Mouse (Mus musculus) midbrain, embryonic 12.5 days (tissue): ENCODE data around the gene Pdia5. TPM values are rescaled to one million over a fixed set of nuclear protein-coding genes. Genes with fewer than 3 reads are reported as not detected.

Experiments
- ATAC-seq: fragments of 200-750 bp; cut with Nextera tagmentation; 2 replicates; pipeline ENCODE4 v1.8.0; 2017; ENCODE audit warnings: low read depth, moderate TSS enrichment, moderate library complexity; ENCODE audit not compliant: low FRiP score
- H3K27ac ChIP-seq: fragments of 300-500 bp; sonication (generic); replicated peaks from 2 replicates; pipeline ENCODE4 v1.5.1; 2016; ENCODE audit warnings: mild to moderate bottlenecking
- H3K27me3 ChIP-seq: fragments of 300-500 bp; sonication (generic); 2 replicates; pipeline ENCODE4 v1.6.1; 2016; ENCODE audit warnings: mild to moderate bottlenecking
- H3K36me3 ChIP-seq: fragments of 300-500 bp; sonication (generic); 2 replicates; pipeline ENCODE4 v1.6.1; 2016
- H3K4me1 ChIP-seq: fragments of 300-500 bp; sonication (generic); 2 replicates; pipeline ENCODE4 v1.6.1; 2016
- H3K4me2 ChIP-seq: fragments of 300-500 bp; sonication (generic); replicated peaks from 2 replicates; pipeline ENCODE4 v1.6.1; 2016; ENCODE audit warnings: mild to moderate bottlenecking, moderate library complexity
- H3K4me3 ChIP-seq: fragments of 300-500 bp; sonication (generic); 2 replicates; pipeline ENCODE4 v1.5.1; 2016; ENCODE audit warnings: mild to moderate bottlenecking
- H3K9ac ChIP-seq: fragments of 300-500 bp; sonication (generic); replicated peaks from 2 replicates; pipeline ENCODE4 v1.6.1; 2016; ENCODE audit warnings: mild to moderate bottlenecking, moderate library complexity
- H3K9me3 ChIP-seq: fragments of 300-500 bp; sonication (generic); 2 replicates; pipeline ENCODE4 v1.6.1; 2016; ENCODE audit warnings: mild to moderate bottlenecking
- WGBS: fragments of 180-500 bp; shearing (Covaris S2); methylation state at CpG from one replicate; pipeline ENCODE4 v1.1.7; 2016; 5-methylcytosine and 5-hydroxymethylcytosine counted together
- polyA plus RNA-seq: library from polyadenylated mRNA; unstranded; fragments of >200 nt; fragmentation: Nextera tagmentation; extraction: Ambion mirVana; gene quantifications from 2 replicates; pipeline ENCODE4 v1.2.1, GENCODE M21; 2016

The Pdia5 gene
- polyA plus RNA-seq, 1 experiment from 2014 or later = 20.9 TPM

DNA sequence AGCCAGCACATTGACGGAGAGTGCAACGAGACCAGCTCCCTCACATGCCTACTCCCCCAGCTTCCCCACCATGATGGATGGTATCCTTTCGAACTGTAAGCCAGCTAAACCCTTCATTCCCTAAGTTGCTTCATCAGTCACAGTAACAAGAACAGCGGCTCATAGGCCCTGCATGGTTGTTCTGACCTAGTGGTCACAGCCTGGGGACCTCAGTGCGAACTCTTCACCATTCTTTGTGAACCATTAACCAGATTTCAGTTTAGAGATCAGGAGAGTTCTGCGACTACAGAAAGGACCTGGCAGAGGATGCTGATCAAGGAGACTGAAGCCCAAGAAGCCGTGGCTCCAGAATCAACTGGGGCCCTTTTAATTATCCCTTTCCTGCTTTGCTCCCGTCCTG is 13.6 kb upstream of the Pdia5 start:
- ATAC-seq = no peak
- Histone ChIP-seq H3K27ac (no peak overlapping the region), H3K9ac (no peak overlapping the region), H3K4me1 (no peaks in the 10 kb centered on the region), H3K27me3 (no peaks in the 10 kb centered on the region), H3K9me3 (no peaks in the 10 kb centered on the region), H3K36me3 (no peaks in the 10 kb centered on the region), H3K4me2 (no peak overlapping the region), H3K4me3 (no peak overlapping the region)
- 91% methylated on average over 8 of the region's 8 CpGs for whole genome bisulfite sequencing

DNA sequence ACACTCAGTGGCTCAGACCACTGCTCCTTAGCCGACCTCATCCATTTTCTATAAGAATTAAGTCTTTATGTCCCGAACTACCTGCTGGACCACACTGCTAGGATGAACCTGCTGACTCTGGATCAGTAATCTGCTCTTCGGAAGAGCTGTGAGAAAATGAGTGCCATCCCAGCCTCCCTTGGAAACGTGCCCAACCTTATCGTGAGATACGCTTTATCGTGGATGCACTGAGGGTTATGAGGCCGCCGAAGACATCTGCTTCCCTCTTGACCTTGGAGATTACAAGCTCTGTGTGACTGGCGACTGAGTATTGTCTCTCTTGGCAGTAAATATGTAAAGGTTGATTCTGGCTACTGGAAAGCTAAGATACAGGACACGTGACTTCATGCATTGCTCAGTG is 11.8 kb upstream of the Pdia5 start:
- Histone ChIP-seq H3K4me2 (no peak overlapping the region), H3K9ac (no peak overlapping the region), H3K36me3 (no peaks in the 10 kb centered on the region), H3K27ac (no peak overlapping the region), H3K4me3 (no peak overlapping the region), H3K9me3 (no peaks in the 10 kb centered on the region), H3K27me3 (no peaks in the 10 kb centered on the region), H3K4me1 (no peaks in the 10 kb centered on the region)
- WGBS = 91% methylated on average over 11 of the region's 11 CpGs
- ATAC-seq = no peak

- Histone ChIP-seq H3K4me2 (no peak overlapping the region), H3K4me1 (no peaks in the 10 kb centered on the region), H3K27ac (no peak overlapping the region), H3K27me3 (no peaks in the 10 kb centered on the region), H3K9me3 (no peaks in the 10 kb centered on the region), H3K36me3 (no peaks in the 10 kb centered on the region), H3K9ac (no peak overlapping the region), H3K4me3 (no peak overlapping the region)
- no peak for ATAC-seq
- 76% methylated on average over 4 of the region's 4 CpGs for WGBS
Observed at GRCm38 (mm10) chr16:35501106-35501760, 10.6 kb upstream of the Pdia5 start.

DNA sequence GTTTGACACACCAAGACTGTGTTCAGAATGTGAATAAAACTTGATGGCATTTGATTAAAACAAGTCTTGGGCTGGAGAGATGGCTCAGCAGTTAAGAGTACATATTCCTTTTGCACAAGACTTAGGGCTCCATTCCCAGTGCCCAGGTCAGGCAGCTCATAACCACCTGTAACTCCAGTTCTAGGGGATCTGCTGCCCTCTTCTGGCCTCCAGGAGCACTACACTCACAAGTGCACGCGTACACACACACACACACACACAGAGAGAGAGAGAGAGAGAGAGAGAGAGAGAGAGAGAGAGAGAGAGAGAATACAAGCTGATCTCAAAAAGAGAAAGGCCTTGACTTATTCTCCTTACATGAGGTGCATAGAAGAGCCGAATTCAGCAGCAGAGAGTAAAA is 9.7 kb upstream of the Pdia5 start:
- H3K27me3 ChIP-seq = no peaks in the 10 kb centered on the region
- H3K4me3 ChIP-seq = no peak overlapping the region
- H3K27ac ChIP-seq = no peak overlapping the region
- H3K4me2 ChIP-seq = no peak overlapping the region
- H3K36me3 ChIP-seq = no peaks in the 10 kb centered on the region
- no peak overlapping the region for H3K9ac ChIP-seq
- no peaks in the 10 kb centered on the region for H3K9me3 ChIP-seq
- no peak for ATAC-seq
- 91% methylated on average over 3 of the region's 3 CpGs for WGBS
- no peaks in the 10 kb centered on the region for H3K4me1 ChIP-seq

- peak overlapping the region; percentile 61 for H3K9ac ChIP-seq
- WGBS = 15% methylated on average over 10 of the region's 10 CpGs
- peaks cover 14% of the 10 kb centered on the region for H3K27me3 ChIP-seq
Observed at GRCm38 (mm10) chr16:35489793-35490192, 880 bp downstream of the Pdia5 start.

DNA sequence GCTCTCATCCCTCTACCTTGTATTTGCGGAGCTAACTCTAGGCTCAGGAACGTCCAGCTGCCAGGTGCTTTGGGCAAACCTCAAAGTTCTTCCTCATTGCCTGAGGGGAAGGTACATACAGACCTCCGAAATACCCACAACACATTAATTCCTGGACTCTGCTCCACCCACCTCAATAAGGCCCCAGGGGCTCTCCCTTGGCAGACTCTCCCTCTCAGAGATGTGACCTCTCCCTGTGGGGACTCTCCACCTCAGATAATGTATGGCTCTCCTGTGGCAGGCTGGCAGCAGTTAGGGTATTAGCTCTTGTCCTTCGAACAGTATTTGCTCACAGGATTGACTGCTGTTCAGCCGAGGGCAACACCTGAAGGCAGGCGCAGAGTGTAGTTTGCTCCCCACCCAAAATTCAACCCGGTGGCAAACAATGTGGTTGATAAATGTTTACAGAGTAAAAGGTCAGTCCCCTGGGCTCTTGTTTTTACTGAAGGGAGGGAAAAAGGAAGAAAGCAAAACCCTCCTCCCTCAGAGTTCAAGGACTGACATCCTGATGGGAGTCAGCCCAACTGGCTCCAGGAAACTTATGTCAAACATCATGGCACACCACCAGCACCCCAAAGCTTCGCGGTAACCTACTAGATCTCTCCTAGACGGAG is 1.5 kb downstream of the Pdia5 start:
- Histone ChIP-seq H3K9me3 (no peaks in the 10 kb centered on the region), H3K27ac (no peak overlapping the region), H3K4me3 (peak overlapping the region; percentile 77; the same call in 1 of the 2 replicates), H3K36me3 (no peaks in the 10 kb centered on the region), H3K4me2 (peak overlapping the region; percentile 93; the same call in 1 of the 2 replicates), H3K4me1 (peaks cover 35% of the 10 kb centered on the region), H3K9ac (no peak overlapping the region), H3K27me3 (peaks cover 14% of the 10 kb centered on the region)
- no peak for ATAC-seq
- WGBS = 57% methylated on average over 10 of the region's 10 CpGs

More at GRCm38 (mm10) chr16:35489793-35490192, 880 bp downstream of the Pdia5 start:
- Histone ChIP-seq H3K4me2 (peak overlapping the region; percentile 93), H3K27ac (no peak overlapping the region), H3K36me3 (no peaks in the 10 kb centered on the region), H3K9me3 (no peaks in the 10 kb centered on the region), H3K4me1 (peaks cover 29% of the 10 kb centered on the region), H3K4me3 (peak overlapping the region; percentile 77)
- 0 out of 2 replicates have a peak, but pooled peaks have one; percentile 14 for ATAC-seq

DNA sequence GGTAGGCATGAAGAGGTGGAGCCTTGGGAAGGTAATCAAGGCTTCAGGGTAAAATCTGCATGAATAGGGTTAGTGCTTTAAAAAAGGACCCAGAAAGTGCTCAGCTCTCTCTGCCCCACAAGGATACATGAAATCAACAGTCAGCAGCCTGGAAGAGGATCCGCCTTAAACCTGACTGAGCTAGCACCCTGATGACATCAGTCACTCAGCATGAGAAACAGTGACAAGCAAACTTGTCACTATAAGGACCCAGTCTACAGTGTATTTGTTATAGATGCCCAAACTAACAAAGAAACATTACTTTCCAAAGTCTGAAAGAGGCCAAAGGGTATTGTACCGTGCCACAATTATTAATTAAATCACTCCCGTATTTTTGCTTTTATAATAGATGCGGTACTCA is 2.9 kb downstream of the Pdia5 start:
- Histone ChIP-seq H3K4me3 (no peak overlapping the region), H3K9me3 (no peaks in the 10 kb centered on the region), H3K36me3 (no peaks in the 10 kb centered on the region), H3K9ac (no peak overlapping the region), H3K4me2 (no peak overlapping the region), H3K27me3 (peaks cover 14% of the 10 kb centered on the region), H3K4me1 (peaks cover 40% of the 10 kb centered on the region), H3K27ac (no peak overlapping the region)
- 86% methylated on average over 4 of the region's 4 CpGs for WGBS
- no peak for ATAC-seq

GRCm38 (mm10) chr16:35487056-35487455 is 3.6 kb downstream of the Pdia5 start:
- H3K9me3 ChIP-seq = no peaks in the 10 kb centered on the region
- peaks cover 14% of the 10 kb centered on the region for H3K27me3 ChIP-seq
- H3K4me2 ChIP-seq = no peak overlapping the region
- no peak overlapping the region for H3K9ac ChIP-seq
- H3K36me3 ChIP-seq = no peaks in the 10 kb centered on the region
- no peak for ATAC-seq
- H3K4me3 ChIP-seq = no peak overlapping the region
- 29% methylated on average over 4 of the region's 4 CpGs for WGBS
- H3K27ac ChIP-seq = no peak overlapping the region
- peaks cover 40% of the 10 kb centered on the region for H3K4me1 ChIP-seq

DNA sequence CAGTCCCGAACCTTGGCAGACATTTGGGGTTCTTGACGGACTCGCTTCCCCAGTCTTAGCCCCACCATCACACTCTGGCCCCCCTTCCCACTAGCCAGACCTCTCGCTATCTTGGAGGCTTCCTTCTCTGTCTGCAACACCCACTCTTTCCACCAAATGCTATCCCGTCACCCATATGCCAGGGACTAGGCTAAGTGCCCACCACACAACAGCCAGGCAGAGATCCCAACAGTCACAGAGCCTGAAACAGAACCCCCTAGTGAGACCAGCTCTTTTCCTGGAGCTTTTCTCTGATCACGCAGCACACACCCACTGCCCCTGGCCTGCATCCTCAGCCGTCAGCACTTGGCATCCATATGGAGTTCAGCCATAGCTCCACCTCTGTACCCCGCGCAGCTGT is 5.0 kb downstream of the Pdia5 start:
- no peak overlapping the region for H3K4me2 ChIP-seq
- peaks cover 40% of the 10 kb centered on the region for H3K4me1 ChIP-seq
- no peaks in the 10 kb centered on the region for H3K36me3 ChIP-seq
- no peak overlapping the region for H3K4me3 ChIP-seq
- ATAC-seq = no peak
- H3K9me3 ChIP-seq = no peaks in the 10 kb centered on the region
- H3K9ac ChIP-seq = no peak overlapping the region
- peaks cover 14% of the 10 kb centered on the region for H3K27me3 ChIP-seq
- WGBS = 85% methylated on average over 9 of the region's 9 CpGs
- H3K27ac ChIP-seq = no peak overlapping the region

DNA sequence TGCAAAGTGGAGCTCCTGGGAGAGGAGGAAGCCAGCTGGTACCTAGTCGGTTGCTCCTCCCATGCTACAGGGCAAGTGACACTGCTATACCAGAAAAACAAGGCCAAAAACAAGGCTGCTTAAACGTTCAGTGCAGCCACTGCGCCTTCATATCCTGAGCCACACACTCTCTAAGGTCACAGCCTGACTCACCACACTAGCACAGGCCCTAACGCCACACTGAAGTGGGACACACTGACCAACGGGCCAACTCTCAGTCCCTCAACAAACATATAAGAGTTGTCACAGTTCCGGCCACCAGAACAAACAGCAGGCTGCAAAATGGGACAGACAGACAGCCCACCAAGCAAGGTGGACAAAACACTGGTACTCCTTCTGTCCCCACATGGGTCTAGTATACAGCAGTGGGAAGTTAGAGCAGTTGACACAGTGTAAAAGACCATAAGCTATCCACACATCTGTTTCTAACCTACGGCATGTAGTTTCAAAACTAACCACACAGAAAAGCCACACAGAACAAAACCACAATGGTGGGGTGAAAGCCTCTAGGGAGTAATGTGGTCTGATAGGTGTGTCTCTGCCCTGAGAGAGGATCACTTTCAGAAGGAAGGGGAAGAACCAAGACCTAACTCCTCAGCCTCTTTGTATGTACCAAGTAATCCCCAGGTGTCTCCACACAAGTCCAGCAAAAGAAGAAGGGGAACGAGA is 6.0 kb downstream of the Pdia5 start:
- 77% methylated on average over 8 of the region's 8 CpGs for WGBS
- Histone ChIP-seq H3K4me1 (peaks cover 33% of the 10 kb centered on the region), H3K4me2 (no peak overlapping the region), H3K36me3 (no peaks in the 10 kb centered on the region), H3K9me3 (no peaks in the 10 kb centered on the region), H3K27ac (no peak overlapping the region), H3K9ac (no peak overlapping the region; the same call in 1 of the 2 replicates), H3K27me3 (peaks cover 11% of the 10 kb centered on the region), H3K4me3 (no peak overlapping the region)
- no peak for ATAC-seq

DNA sequence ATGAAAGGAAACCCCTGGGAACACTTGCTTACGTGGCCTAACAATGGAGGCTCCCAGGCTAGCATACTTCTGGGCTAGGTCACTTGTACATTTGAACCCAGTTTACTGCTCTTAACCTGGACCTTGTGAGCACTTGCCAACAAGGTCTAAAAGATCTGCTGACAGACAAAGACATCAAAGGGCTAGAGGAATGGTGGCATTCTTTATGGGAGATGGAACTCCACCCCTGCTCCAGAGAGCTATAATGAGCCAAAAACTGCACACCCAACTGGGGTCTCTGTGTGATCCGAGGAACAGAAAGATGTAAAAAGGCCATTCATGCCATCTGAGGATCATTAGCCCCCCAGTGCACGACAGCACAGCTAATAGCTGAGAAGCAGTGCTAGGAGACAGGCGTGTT is 6.6 kb downstream of the Pdia5 start:
- Histone ChIP-seq H3K4me3 (no peak overlapping the region), H3K9ac (no peak overlapping the region; the same call in 1 of the 2 replicates), H3K36me3 (no peaks in the 10 kb centered on the region), H3K27ac (no peak overlapping the region), H3K4me1 (peaks cover 29% of the 10 kb centered on the region), H3K9me3 (no peaks in the 10 kb centered on the region), H3K4me2 (no peak overlapping the region), H3K27me3 (peaks cover 5% of the 10 kb centered on the region)
- ATAC-seq = no peak
- WGBS = 28% methylated on average over 4 of the region's 4 CpGs

DNA sequence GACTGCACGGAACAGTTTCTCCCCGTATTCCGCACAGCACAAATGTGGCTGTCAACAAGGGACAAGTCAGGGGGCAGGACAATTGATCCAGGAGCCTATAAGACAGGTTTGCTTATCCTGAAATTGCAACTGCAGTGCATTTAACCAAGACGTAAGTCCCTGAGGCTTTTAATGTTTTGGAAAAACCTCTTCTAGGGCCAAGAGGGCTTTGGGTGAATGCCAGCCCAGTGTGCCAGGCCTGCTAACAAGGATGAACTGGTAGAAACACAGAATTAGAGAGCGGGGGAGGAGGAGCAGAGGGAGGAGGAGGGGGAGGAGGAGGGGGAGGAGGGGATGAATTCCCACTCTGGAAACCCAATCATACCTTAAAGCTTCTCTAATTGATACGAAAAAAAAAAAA is 11.4 kb downstream of the Pdia5 start:
- 76% methylated on average over 6 of the region's 6 CpGs for WGBS
- H3K9me3 ChIP-seq = no peaks in the 10 kb centered on the region
- ATAC-seq = no peak
- H3K36me3 ChIP-seq = no peaks in the 10 kb centered on the region
- peaks cover 10% of the 10 kb centered on the region for H3K4me1 ChIP-seq
- no peaks in the 10 kb centered on the region for H3K27me3 ChIP-seq
- no peak overlapping the region for H3K4me2 ChIP-seq
- H3K9ac ChIP-seq = no peak overlapping the region
- no peak overlapping the region for H3K27ac ChIP-seq
- H3K4me3 ChIP-seq = no peak overlapping the region
